Mouse (Mus musculus): Measurements from ENCODE around the gene Mboat2. TPM values are rescaled to one million over a fixed set of nuclear protein-coding genes. Genes with fewer than 3 reads are reported as not detected.

Gene Mboat2
- polyA plus RNA-seq, 1 experiment = 17.2 TPM

- Histone ChIP-seq H3K4me3 (ENCODE audit: insufficient read depth, low read length) (no peak overlapping the region), H3K27ac (ENCODE audit: insufficient read depth, low read length) (no peak overlapping the region), H3K4me1 (ENCODE audit: control insufficient read depth, insufficient read depth, low read length) (no peaks in the 10 kb centered on the region)
- no peak for TF ChIP-seq POLR2A (IDR thresholded peaks at IDR 0.05; ENCODE audit: low read depth, low read length)
- TF ChIP-seq CTCF (IDR thresholded peaks at IDR 0.05; ENCODE audit: borderline replicate concordance, insufficient read depth, low read length) = no peak
Measured at GRCm38 (mm10) chr12:24973586-24973985, 142.9 kb downstream of the Mboat2 start.

- H3K27ac ChIP-seq (ENCODE audit: insufficient read depth, low read length) = peak within 1 kb of the TSS; percentile 64
- H3K4me1 ChIP-seq (ENCODE audit: control insufficient read depth, insufficient read depth, low read length) = no peaks in the 10 kb centered on the region
- peak within 1 kb of the TSS; percentile 99 for H3K4me3 ChIP-seq (ENCODE audit: insufficient read depth, low read length)
- no peak for TF ChIP-seq CTCF (IDR thresholded peaks at IDR 0.05; ENCODE audit: borderline replicate concordance, insufficient read depth, low read length)
- TF ChIP-seq POLR2A (IDR thresholded peaks at IDR 0.05; ENCODE audit: low read depth, low read length) = peak; percentile 95
Measured at GRCm38 (mm10) chr12:24974446-24975114, 143.9 kb downstream of the Mboat2 start, which contains the start of gene Kidins220. Gene Kidins220, plus strand, starts transcription at chr12:24974925.

- Histone ChIP-seq H3K27ac (ENCODE audit: insufficient read depth, low read length) (peak overlapping the region; percentile 64), H3K4me1 (ENCODE audit: control insufficient read depth, insufficient read depth, low read length) (peaks cover 2% of the 10 kb centered on the region; the same call in 1 of the 2 replicates), H3K4me3 (ENCODE audit: insufficient read depth, low read length) (peak overlapping the region; percentile 99)
- no peak for TF ChIP-seq POLR2A (IDR thresholded peaks at IDR 0.05; ENCODE audit: low read depth, low read length)
- no peak for TF ChIP-seq CTCF (IDR thresholded peaks at IDR 0.05; ENCODE audit: borderline replicate concordance, insufficient read depth, low read length)
Measured at GRCm38 (mm10) chr12:24975115-24975733, 144.5 kb downstream of the Mboat2 start.

- TF ChIP-seq POLR2A (IDR thresholded peaks at IDR 0.05; ENCODE audit: low read depth, low read length) (no peak), CTCF (IDR thresholded peaks at IDR 0.05; ENCODE audit: borderline replicate concordance, insufficient read depth, low read length) (no peak)
- Histone ChIP-seq H3K4me1 (ENCODE audit: control insufficient read depth, insufficient read depth, low read length) (no peaks in the 10 kb centered on the region; the same call in 1 of the 2 replicates), H3K27ac (ENCODE audit: insufficient read depth, low read length) (no peak overlapping the region), H3K4me3 (ENCODE audit: insufficient read depth, low read length) (no peak overlapping the region)
Measured at GRCm38 (mm10) chr12:24985226-24985625, 154.5 kb downstream of the Mboat2 start.

- Histone ChIP-seq H3K4me3 (ENCODE audit: insufficient read depth, low read length) (no peak overlapping the region), H3K27ac (ENCODE audit: insufficient read depth, low read length) (no peak overlapping the region), H3K4me1 (ENCODE audit: control insufficient read depth, insufficient read depth, low read length) (no peaks in the 10 kb centered on the region)
- TF ChIP-seq POLR2A (IDR thresholded peaks at IDR 0.05; ENCODE audit: low read depth, low read length) = no peak
- no peak for TF ChIP-seq CTCF (IDR thresholded peaks at IDR 0.05; ENCODE audit: borderline replicate concordance, insufficient read depth, low read length)
Measured at GRCm38 (mm10) chr12:24995350-24995749, 164.7 kb downstream of the Mboat2 start.

GRCm38 (mm10) chr12:25005350-25005749 lies 174.7 kb downstream of the Mboat2 start:
- Histone ChIP-seq H3K4me1 (ENCODE audit: control insufficient read depth, insufficient read depth, low read length) (peaks cover 3% of the 10 kb centered on the region; the same call in 1 of the 2 replicates), H3K27ac (ENCODE audit: insufficient read depth, low read length) (no peak overlapping the region; the same call in 1 of the 2 replicates), H3K4me3 (ENCODE audit: insufficient read depth, low read length) (no peak overlapping the region)
- TF ChIP-seq POLR2A (IDR thresholded peaks at IDR 0.05; ENCODE audit: low read depth, low read length) (no peak), CTCF (IDR thresholded peaks at IDR 0.05; ENCODE audit: borderline replicate concordance, insufficient read depth, low read length) (no peak)

GRCm38 (mm10) chr12:25009957-25010356 lies 179.3 kb downstream of the Mboat2 start:
- no peak for TF ChIP-seq POLR2A (IDR thresholded peaks at IDR 0.05; ENCODE audit: low read depth, low read length)
- TF ChIP-seq CTCF (IDR thresholded peaks at IDR 0.05; ENCODE audit: borderline replicate concordance, insufficient read depth, low read length) = no peak
- Histone ChIP-seq H3K4me3 (ENCODE audit: insufficient read depth, low read length) (no peak overlapping the region), H3K4me1 (ENCODE audit: control insufficient read depth, insufficient read depth, low read length) (peaks cover 19% of the 10 kb centered on the region), H3K27ac (ENCODE audit: insufficient read depth, low read length) (no peak overlapping the region)

- no peak for TF ChIP-seq POLR2A (IDR thresholded peaks at IDR 0.05; ENCODE audit: low read depth, low read length)
- TF ChIP-seq CTCF (IDR thresholded peaks at IDR 0.05; ENCODE audit: borderline replicate concordance, insufficient read depth, low read length) = no peak
- Histone ChIP-seq H3K27ac (ENCODE audit: insufficient read depth, low read length) (no peak overlapping the region), H3K4me1 (ENCODE audit: control insufficient read depth, insufficient read depth, low read length) (peaks cover 21% of the 10 kb centered on the region), H3K4me3 (ENCODE audit: insufficient read depth, low read length) (no peak overlapping the region)
Measured at GRCm38 (mm10) chr12:25010416-25010815, 179.7 kb downstream of the Mboat2 start.

GRCm38 (mm10) chr12:25011733-25012367 lies 181.2 kb downstream of the Mboat2 start:
- Histone ChIP-seq H3K4me1 (ENCODE audit: control insufficient read depth, insufficient read depth, low read length) (peaks cover 20% of the 10 kb centered on the region), H3K4me3 (ENCODE audit: insufficient read depth, low read length) (no peak overlapping the region)
- no peak for TF ChIP-seq CTCF (IDR thresholded peaks at IDR 0.05; ENCODE audit: borderline replicate concordance, insufficient read depth, low read length)

More at GRCm38 (mm10) chr12:25011733-25012367, 181.2 kb downstream of the Mboat2 start:
- H3K27ac ChIP-seq (ENCODE audit: insufficient read depth, low read length) = peak overlapping the region; percentile 63; the same call in 1 of the 2 replicates
